Mouse (Mus musculus): ENCODE measurements around the gene Bcl7b. TPM values are rescaled to one million over a fixed set of nuclear protein-coding genes. Genes with fewer than 3 reads are reported as not detected.

The Bcl7b gene
- polyA plus RNA-seq, 1 experiment from 2014 or later = 56.2 TPM

DNA sequence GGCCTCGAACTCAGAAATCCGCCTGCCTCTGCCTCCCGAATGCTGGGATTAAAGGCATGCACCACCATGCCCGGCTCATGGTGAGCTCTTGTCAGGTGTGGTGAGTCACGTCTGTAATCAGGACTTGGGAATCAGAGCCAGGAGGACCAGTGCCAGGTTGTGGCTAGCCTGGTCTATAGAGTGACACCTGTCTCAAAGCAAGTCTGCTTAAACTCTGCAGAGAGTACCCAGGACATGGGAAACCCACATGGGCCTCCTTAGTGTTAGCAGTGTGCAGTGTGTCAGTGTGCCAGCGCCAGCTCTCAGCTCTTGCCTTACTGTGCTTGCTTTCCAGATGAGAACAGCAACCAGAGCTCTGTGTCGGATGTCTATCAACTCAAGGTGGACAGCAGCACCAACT, 11.5 kb downstream of the Bcl7b start:
- Histone ChIP-seq H3K4me1 (replicated peaks; ENCODE audit: control insufficient read depth, insufficient read depth, low read length) (peaks cover 4% of the 10 kb centered on the region; the same call in 1 of the 2 replicates), H3K27me3 (ENCODE audit: control insufficient read depth, insufficient read depth, low read depth, low read length) (no peaks in the 10 kb centered on the region), H3K4me3 (ENCODE audit: low read length) (no peak overlapping the region), H3K36me3 (ENCODE audit: control insufficient read depth, insufficient read depth, low read length) (peaks cover 42% of the 10 kb centered on the region), H3K27ac (ENCODE audit: low read length) (no peak overlapping the region), H3K9me3 (ENCODE audit: control insufficient read depth, low read length) (no peaks in the 10 kb centered on the region), H3K9ac (ENCODE audit: low read length) (no peak overlapping the region), H3K4me2 (ENCODE audit: low read depth, low read length) (no peak overlapping the region)
- WGBS = 95% methylated on average over 7 of the region's 7 CpGs
- no peak for ATAC-seq (ENCODE audit: low read depth)

- no peak for ATAC-seq (ENCODE audit: low read depth)
- no peak overlapping the region for H3K4me3 ChIP-seq (ENCODE audit: low read length)
- WGBS = 94% methylated on average over 14 of the region's 14 CpGs
- no peak overlapping the region for H3K9ac ChIP-seq (ENCODE audit: low read length)
- no peaks in the 10 kb centered on the region for H3K27me3 ChIP-seq (ENCODE audit: control insufficient read depth, insufficient read depth, low read depth, low read length)
- no peak overlapping the region for H3K4me2 ChIP-seq (ENCODE audit: low read depth, low read length)
- H3K4me1 ChIP-seq (replicated peaks; ENCODE audit: control insufficient read depth, insufficient read depth, low read length) = peaks cover 4% of the 10 kb centered on the region; the same call in 1 of the 2 replicates
- H3K9me3 ChIP-seq (ENCODE audit: control insufficient read depth, low read length) = no peaks in the 10 kb centered on the region
- peaks cover 39% of the 10 kb centered on the region for H3K36me3 ChIP-seq (ENCODE audit: control insufficient read depth, insufficient read depth, low read length)
- no peak overlapping the region for H3K27ac ChIP-seq (ENCODE audit: low read length)
These were observed 12.7 kb downstream of the Bcl7b start for GRCm38 (mm10) chr5:135180796-135181195.

GRCm38 (mm10) chr5:135181776-135182175, 13.7 kb downstream of the Bcl7b start:
- Histone ChIP-seq H3K9ac (ENCODE audit: low read length) (no peak overlapping the region), H3K9me3 (ENCODE audit: control insufficient read depth, low read length) (no peaks in the 10 kb centered on the region), H3K4me1 (replicated peaks; ENCODE audit: control insufficient read depth, insufficient read depth, low read length) (peaks cover 6% of the 10 kb centered on the region; the same call in 1 of the 2 replicates), H3K4me3 (ENCODE audit: low read length) (no peak overlapping the region), H3K27me3 (ENCODE audit: control insufficient read depth, insufficient read depth, low read depth, low read length) (no peaks in the 10 kb centered on the region), H3K27ac (ENCODE audit: low read length) (no peak overlapping the region), H3K36me3 (ENCODE audit: control insufficient read depth, insufficient read depth, low read length) (peaks cover 37% of the 10 kb centered on the region), H3K4me2 (ENCODE audit: low read depth, low read length) (no peak overlapping the region)
- WGBS = 84% methylated on average over 6 of the region's 6 CpGs
- no peak for ATAC-seq (ENCODE audit: low read depth)

GRCm38 (mm10) chr5:135183131-135183861, 15.2 kb downstream of the Bcl7b start:
- Histone ChIP-seq H3K36me3 (ENCODE audit: control insufficient read depth, insufficient read depth, low read length) (peaks cover 27% of the 10 kb centered on the region), H3K27me3 (ENCODE audit: control insufficient read depth, insufficient read depth, low read depth, low read length) (no peaks in the 10 kb centered on the region), H3K4me2 (ENCODE audit: low read depth, low read length) (no peak overlapping the region), H3K27ac (ENCODE audit: low read length) (peak overlapping the region; percentile 61), H3K9me3 (ENCODE audit: control insufficient read depth, low read length) (no peaks in the 10 kb centered on the region), H3K4me3 (ENCODE audit: low read length) (no peak overlapping the region), H3K4me1 (replicated peaks; ENCODE audit: control insufficient read depth, insufficient read depth, low read length) (peaks cover 6% of the 10 kb centered on the region; the same call in 1 of the 2 replicates), H3K9ac (ENCODE audit: low read length) (no peak overlapping the region)
- WGBS = 36% methylated on average over 8 of the region's 8 CpGs
- no peak for ATAC-seq (ENCODE audit: low read depth)

DNA sequence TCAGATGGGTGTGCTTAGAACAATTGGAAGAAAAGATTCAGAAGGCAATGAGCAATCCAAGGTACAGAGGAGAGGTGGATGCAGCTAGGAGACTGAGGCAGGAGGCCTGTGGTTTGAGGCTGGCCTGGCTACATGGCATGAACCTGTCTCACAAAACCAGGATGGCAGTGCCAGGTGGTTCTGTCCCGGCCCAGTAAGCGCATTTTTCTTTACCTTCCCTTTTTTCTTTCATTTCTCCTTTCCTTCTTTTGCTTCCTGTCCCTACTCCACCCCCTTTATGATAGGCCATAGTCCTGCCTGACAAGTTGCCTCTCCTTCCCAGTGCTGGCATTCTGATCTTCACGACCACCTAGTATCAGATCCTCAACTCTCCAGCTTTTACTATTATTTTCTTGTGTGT, 16.9 kb downstream of the Bcl7b start:
- H3K36me3 ChIP-seq (ENCODE audit: control insufficient read depth, insufficient read depth, low read length) = peaks cover 16% of the 10 kb centered on the region
- no peaks in the 10 kb centered on the region for H3K9me3 ChIP-seq (ENCODE audit: control insufficient read depth, low read length)
- no peak for ATAC-seq (ENCODE audit: low read depth)
- 89% methylated on average over 3 of the region's 3 CpGs for WGBS
- no peak overlapping the region for H3K4me2 ChIP-seq (ENCODE audit: low read depth, low read length)
- no peak overlapping the region for H3K4me3 ChIP-seq (ENCODE audit: low read length)
- no peak overlapping the region for H3K9ac ChIP-seq (ENCODE audit: low read length)
- peaks cover 21% of the 10 kb centered on the region for H3K4me1 ChIP-seq (replicated peaks; ENCODE audit: control insufficient read depth, insufficient read depth, low read length)
- H3K27me3 ChIP-seq (ENCODE audit: control insufficient read depth, insufficient read depth, low read depth, low read length) = no peaks in the 10 kb centered on the region
- no peak overlapping the region for H3K27ac ChIP-seq (ENCODE audit: low read length)

- Histone ChIP-seq H3K4me2 (ENCODE audit: low read depth, low read length) (no peak overlapping the region), H3K9me3 (ENCODE audit: control insufficient read depth, low read length) (no peaks in the 10 kb centered on the region), H3K9ac (ENCODE audit: low read length) (no peak overlapping the region), H3K4me3 (ENCODE audit: low read length) (no peak overlapping the region), H3K27ac (ENCODE audit: low read length) (no peak overlapping the region), H3K4me1 (replicated peaks; ENCODE audit: control insufficient read depth, insufficient read depth, low read length) (peaks cover 22% of the 10 kb centered on the region), H3K36me3 (ENCODE audit: control insufficient read depth, insufficient read depth, low read length) (0 out of 2 replicates have a peak, but pooled peaks cover 10% of the 10 kb centered on the region), H3K27me3 (ENCODE audit: control insufficient read depth, insufficient read depth, low read depth, low read length) (no peaks in the 10 kb centered on the region)
- WGBS = 32% methylated on average over 3 of the region's 3 CpGs
- no peak for ATAC-seq (ENCODE audit: low read depth)
These were observed 17.5 kb downstream of the Bcl7b start for GRCm38 (mm10) chr5:135185596-135185995.

DNA sequence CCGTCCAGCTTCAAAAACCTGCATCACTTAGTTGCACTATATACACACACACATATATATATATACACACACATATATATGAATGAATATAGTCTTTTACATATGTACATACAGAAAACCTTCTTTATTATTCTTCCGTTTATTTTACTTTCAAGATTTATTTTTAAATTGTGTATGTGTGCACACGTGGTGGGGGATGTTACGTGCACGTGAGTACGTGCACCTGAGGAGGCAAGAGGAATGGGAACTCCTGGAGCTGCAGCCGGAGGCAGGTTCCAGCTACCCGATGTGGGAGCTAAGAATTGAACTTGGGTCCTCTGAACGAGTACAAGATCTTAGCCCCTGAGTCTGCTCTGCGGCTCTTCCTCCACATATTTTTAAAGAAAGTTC, 18.1 kb downstream of the Bcl7b start:
- Histone ChIP-seq H3K36me3 (ENCODE audit: control insufficient read depth, insufficient read depth, low read length) (0 out of 2 replicates have a peak, but pooled peaks cover 6% of the 10 kb centered on the region), H3K4me1 (replicated peaks; ENCODE audit: control insufficient read depth, insufficient read depth, low read length) (peaks cover 22% of the 10 kb centered on the region), H3K4me3 (ENCODE audit: low read length) (peak overlapping the region; percentile 99), H3K27ac (ENCODE audit: low read length) (peak overlapping the region; percentile 97), H3K9ac (ENCODE audit: low read length) (peak overlapping the region; percentile 98), H3K27me3 (ENCODE audit: control insufficient read depth, insufficient read depth, low read depth, low read length) (no peaks in the 10 kb centered on the region), H3K4me2 (ENCODE audit: low read depth, low read length) (peak overlapping the region; percentile 69), H3K9me3 (ENCODE audit: control insufficient read depth, low read length) (no peaks in the 10 kb centered on the region)
- no peak for ATAC-seq (ENCODE audit: low read depth)
- WGBS = 19% methylated on average over 10 of the region's 10 CpGs

GRCm38 (mm10) chr5:135186621-135187348, 18.7 kb downstream of the Bcl7b start, which contains the start of gene Baz1b:
Gene Baz1b (plus strand): TSS chr5:135187264.
- ATAC-seq (ENCODE audit: low read depth) = peak; percentile 98
- H3K36me3 ChIP-seq (ENCODE audit: control insufficient read depth, insufficient read depth, low read length) = 0 out of 2 replicates have a peak, but pooled peaks cover 4% of the 10 kb centered on the region
- peak within 1 kb of the TSS; percentile 98 for H3K9ac ChIP-seq (ENCODE audit: low read length)
- no peaks in the 10 kb centered on the region for H3K27me3 ChIP-seq (ENCODE audit: control insufficient read depth, insufficient read depth, low read depth, low read length)
- H3K4me3 ChIP-seq (ENCODE audit: low read length) = peak within 1 kb of the TSS; percentile 99
- peak within 1 kb of the TSS; percentile 97 for H3K27ac ChIP-seq (ENCODE audit: low read length)
- H3K9me3 ChIP-seq (ENCODE audit: control insufficient read depth, low read length) = no peaks in the 10 kb centered on the region
- under 1% methylated on average over 57 of the region's 57 CpGs for WGBS
- peaks cover 24% of the 10 kb centered on the region for H3K4me1 ChIP-seq (replicated peaks; ENCODE audit: control insufficient read depth, insufficient read depth, low read length)
- peak within 1 kb of the TSS; percentile 78 for H3K4me2 ChIP-seq (ENCODE audit: low read depth, low read length)

Data from lung, embryonic 16.5 days (tissue).